Mouse (Mus musculus) cortical plate, adult 2 months (tissue): ENCODE data around the gene Anapc11. TPM values are rescaled to one million over a fixed set of nuclear protein-coding genes. Genes with fewer than 3 reads are reported as not detected.

Experiments used
- H3K27ac ChIP-seq: fragments of 200-500 bp; 2 replicates; pipeline ENCODE4 v1.5.1; 2012; ENCODE audit warnings: low read length, control low read depth, inconsistent platforms; ENCODE audit not compliant: insufficient read depth
- H3K4me1 ChIP-seq: fragments of 200-500 bp; 2 replicates; pipeline ENCODE4 v1.6.1; 2011; ENCODE audit warnings: low read length; ENCODE audit not compliant: control insufficient read depth, insufficient read depth
- H3K4me3 ChIP-seq: fragments of 200-500 bp; 2 replicates; pipeline ENCODE4 v1.5.1; 2011; ENCODE audit warnings: mild to moderate bottlenecking, low read length, control low read depth; ENCODE audit not compliant: insufficient read depth
- CTCF ChIP-seq: fragments of 200-500 bp; IDR thresholded peaks from 2 replicates; pipeline ENCODE4 v1.5.1; 2011; ENCODE audit warnings: mild to moderate bottlenecking, control low read depth, low read length; ENCODE audit not compliant: insufficient read depth; ENCODE audit errors: extremely low read depth
- POLR2A ChIP-seq: fragments of 200-500 bp; IDR thresholded peaks from 2 replicates; pipeline ENCODE4 v1.6.1; 2011; ENCODE audit warnings: mild to moderate bottlenecking, low read length, control low read depth; ENCODE audit not compliant: insufficient read depth; ENCODE audit errors: extremely low read depth
- polyA plus RNA-seq: library from polyadenylated mRNA; depleted of rRNA; stranded (reverse); fragments of >200 nt; gene quantifications from 2 replicates; pipeline ENCODE4 v1.2.3, GENCODE M21; 2012

The Anapc11 gene
- polyA plus RNA-seq, 1 experiment, result 161 TPM

DNA sequence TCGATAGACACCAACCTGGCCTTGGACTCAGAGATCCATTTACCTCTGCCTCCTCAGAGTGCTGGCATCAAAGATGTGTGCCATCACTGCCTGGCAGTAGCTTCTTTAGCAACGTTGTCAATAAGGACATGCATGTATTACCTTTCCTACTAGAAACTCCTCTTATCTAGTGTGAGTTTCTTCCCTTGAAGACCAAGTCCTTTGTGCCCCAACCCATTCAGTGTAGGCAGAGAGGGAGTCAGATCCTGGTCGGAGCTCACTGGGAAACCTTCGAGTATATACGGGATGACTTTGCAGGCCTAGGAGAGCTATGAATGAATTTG, 24.0 kb upstream of the Anapc11 start:
- no peak for TF ChIP-seq CTCF
- TF ChIP-seq POLR2A, result no peak

DNA sequence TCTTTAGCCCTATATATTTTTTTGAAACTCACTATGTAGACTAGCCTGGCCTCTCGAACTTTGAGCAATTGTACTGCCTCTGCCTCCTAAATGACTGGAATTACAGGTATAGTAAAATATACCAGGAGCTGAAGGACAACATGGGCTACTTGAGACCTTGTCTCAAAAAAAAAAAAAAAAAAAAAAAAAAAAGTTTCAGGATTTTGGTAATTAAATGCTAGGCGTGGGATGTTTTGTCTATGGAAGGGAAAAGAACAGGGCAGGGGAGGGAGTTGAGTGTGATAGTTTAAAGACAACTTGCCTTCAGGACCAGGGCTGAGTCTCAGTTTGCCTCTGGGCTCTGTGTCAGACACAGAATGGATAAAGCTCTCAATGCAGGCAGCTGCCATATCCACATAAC, 23.2 kb upstream of the Anapc11 start:
- Histone ChIP-seq H3K4me3 (no peak overlapping the region), H3K27ac (no peak overlapping the region), H3K4me1 (peaks cover 6% of the 10 kb centered on the region; the same call in 1 of the 2 replicates)
- TF ChIP-seq POLR2A, result no peak
- no peak for TF ChIP-seq CTCF

More for the DNA sequence above, 24.0 kb upstream of the Anapc11 start:
- Histone ChIP-seq H3K27ac (no peak overlapping the region), H3K4me3 (no peak overlapping the region; the same call in 1 of the 2 replicates), H3K4me1 (peaks cover 6% of the 10 kb centered on the region; the same call in 1 of the 2 replicates)

DNA sequence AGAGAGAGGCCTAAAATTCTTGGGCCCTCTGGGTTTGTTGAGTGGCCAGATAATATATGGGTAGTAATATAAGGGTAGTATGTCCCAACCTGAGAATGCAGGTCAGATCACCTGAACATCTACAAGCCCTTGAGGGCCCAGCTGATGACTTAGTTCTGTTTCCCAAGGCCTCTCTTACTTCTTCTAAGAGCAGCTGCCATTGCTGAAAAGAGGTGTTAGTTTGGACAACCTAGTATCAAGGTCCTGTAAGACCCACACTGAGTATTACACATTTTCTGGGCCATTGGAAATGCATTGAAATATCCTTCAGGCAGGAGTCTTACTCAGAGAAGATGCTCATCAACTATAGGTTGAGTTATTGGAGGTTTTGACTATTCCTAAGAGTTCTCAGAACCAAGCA, 22.3 kb upstream of the Anapc11 start:
- no peak for TF ChIP-seq POLR2A
- TF ChIP-seq CTCF, result no peak
- H3K4me1 ChIP-seq, result peaks cover 8% of the 10 kb centered on the region; the same call in 1 of the 2 replicates
- H3K4me3 ChIP-seq, result no peak overlapping the region
- no peak overlapping the region for H3K27ac ChIP-seq

DNA sequence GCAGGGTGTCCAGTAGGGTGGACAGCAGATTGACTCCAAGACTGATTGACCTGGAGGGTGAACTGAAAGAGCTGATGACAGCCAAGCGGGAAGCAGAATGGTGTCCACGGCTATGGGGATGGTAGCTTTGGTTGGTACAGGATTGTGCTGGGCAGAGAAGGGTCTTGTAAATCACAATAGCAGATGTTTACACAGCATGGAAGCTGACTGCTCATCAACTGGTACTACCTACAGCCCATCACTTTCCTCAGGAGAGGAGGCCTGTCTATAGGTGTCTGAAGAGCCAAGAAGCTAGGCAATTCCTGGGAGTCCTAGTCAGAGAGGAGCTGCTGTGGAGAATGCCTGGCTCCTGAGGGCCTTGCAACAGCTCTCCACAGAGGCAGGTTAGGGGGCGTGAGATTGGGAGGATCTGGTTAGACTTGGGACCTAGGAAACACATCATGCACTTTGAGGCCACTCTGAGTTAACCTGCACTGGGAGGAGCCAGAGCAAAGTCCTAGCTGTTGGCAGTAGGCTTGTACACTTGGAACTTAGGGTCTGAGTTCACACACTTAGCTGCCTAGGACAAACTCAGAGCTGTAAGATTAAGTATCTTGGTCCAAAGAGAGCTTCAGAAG, 21.7 kb upstream of the Anapc11 start:
- Histone ChIP-seq H3K4me3 (no peak overlapping the region), H3K27ac (no peak overlapping the region), H3K4me1 (peaks cover 5% of the 10 kb centered on the region; the same call in 1 of the 2 replicates)
- TF ChIP-seq CTCF (no peak), POLR2A (no peak)

DNA sequence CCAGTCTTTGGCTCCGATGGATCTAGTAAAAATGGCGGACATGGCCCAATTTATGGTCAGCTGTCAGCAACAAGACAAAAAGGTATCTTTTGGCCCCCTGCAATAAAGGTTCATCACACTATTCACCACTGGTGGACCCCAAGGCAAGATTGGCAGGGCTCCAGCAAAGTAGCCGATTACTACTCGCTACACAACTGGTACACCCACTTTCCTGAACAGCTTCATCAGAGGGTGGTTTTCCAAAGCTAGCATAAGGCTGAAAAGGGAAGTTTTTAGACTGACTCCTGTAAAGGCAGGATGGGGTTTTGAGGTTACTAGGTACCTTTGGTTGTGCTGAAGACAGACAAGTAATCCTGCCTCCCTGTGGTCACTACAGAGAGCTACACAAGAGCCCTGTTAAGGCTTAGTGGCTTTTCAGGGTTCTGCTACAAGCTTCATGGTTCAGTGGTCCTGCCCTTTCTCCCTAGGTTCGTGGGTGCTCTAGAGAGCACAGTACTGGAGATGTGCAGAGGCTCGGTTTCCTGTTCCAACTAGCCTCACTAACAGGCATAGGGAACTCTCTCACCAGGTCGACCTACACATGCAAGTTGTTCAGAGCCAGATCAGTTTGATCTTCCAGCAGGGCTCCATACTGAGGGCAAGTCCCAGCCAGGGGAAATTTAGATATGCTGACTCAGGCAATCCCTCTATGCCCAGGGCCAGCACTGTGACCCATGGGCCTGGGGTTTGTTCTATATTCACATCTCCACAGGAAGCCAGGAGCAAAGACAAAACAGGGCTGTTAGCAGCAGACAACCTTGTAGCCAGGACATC, 20.8 kb upstream of the Anapc11 start:
- H3K4me1 ChIP-seq, result peaks cover 3% of the 10 kb centered on the region; the same call in 1 of the 2 replicates
- H3K4me3 ChIP-seq, result no peak overlapping the region
- H3K27ac ChIP-seq, result no peak overlapping the region
- TF ChIP-seq POLR2A (no peak), CTCF (peak; percentile 28; the same call in 1 of the 2 replicates)

DNA sequence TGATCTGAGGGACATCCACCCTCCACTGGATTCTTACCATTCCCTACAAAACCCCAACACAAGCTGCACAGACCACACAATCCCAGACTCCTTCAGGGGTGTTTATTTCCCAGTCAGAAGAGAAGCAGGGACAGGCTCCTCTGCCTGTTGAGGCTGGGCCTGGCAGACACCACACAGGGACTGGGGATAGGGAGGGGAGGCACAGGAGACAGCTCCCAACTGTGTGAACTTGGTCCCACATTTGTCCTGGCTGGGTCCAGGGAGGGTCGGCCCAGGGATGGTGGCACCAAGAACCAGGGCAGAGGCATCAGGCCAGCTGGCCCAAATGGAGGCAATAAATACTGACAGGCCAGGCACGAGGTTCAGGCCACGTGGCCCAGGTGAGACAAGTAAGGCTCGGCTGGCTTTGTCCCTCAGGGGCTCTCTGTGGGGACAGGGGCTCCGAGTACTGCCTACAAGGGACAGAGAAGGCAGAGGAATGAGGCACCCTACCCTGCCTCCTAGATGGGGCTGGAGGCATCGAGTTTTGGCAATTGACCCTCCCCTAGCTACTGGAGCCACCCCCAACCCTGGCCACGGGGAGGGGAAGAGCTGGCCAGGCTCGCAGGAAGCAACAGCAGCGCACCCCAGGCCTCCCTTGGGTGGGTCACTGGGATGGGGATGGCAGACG, 20.1 kb upstream of the Anapc11 start:
- H3K4me3 ChIP-seq, result no peak overlapping the region
- TF ChIP-seq POLR2A (no peak), CTCF (no peak)
- no peak overlapping the region for H3K27ac ChIP-seq
- peaks cover 3% of the 10 kb centered on the region; the same call in 1 of the 2 replicates for H3K4me1 ChIP-seq

DNA sequence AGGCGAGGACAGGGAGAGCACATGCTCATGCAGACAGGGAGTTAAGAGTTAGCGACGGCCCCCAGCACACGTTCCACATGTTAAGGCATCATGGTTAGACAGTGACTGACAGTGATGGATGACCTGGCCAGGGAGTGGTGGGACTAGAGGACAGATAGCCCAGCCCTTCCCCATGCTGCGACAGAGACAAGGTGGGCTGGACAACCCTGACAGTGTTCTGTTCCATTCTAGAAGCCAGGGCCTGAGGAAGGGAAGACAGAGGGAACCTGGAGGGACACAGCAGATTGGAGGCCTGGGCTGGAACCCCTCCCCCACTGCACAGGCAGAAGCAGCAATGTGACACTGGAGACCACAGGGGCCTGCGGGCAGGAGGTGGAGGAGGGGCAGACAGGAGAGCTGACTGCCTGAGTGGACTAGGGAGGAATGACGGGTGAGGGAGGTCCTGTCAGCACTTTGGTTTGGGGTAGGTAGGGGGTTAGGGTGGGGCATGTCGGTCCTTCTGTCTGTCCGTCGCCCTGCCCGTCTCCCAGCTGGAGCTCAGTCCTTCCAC, 19.5 kb upstream of the Anapc11 start:
- TF ChIP-seq POLR2A, result 0 out of 2 replicates have a peak, but pooled peaks have one; percentile 7
- no peak for TF ChIP-seq CTCF

DNA sequence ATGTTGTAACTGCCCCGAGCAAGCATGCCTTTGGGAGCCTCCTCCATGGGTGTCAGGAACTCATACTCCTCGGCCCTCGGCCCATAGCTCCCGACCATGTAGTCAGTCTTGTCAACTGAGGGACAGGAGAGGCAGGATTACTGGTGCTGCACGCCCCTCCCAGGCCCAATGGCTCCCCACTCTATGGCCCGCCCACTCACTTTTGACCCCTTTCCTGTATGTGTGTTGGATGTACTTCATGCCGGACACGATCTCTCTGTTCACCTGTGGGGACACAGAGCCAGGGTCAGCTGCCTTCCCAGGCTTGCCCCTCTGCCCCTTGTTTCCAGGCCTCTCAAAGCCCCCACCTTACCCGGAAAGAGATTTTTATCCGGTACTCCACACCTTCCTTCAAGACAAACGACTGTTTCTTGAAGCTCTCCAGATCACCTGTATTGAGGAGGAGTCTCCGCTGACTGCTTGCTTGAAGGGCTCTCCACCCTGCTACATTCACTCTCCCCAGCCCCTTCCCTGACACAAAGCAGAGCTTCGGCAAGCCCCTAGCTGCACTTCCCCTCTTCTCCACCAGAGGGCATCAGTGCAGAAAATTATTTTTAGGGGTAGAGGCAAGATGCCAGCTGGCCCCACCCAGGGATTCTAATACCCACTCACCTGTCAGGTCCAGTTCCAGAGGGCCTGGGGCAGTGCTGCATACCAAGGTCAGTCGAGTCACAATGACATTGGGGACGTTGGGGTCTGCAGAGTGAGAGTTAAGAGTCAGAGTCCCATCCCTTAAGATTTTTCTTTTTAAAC, 18.7 kb upstream of the Anapc11 start:
- TF ChIP-seq CTCF, result peak; percentile 76
- no peak for TF ChIP-seq POLR2A
- no peak overlapping the region for H3K27ac ChIP-seq
- peak overlapping the region; percentile 81 for H3K4me3 ChIP-seq
- peaks cover 2% of the 10 kb centered on the region; the same call in 1 of the 2 replicates for H3K4me1 ChIP-seq

More for the DNA sequence above, 19.5 kb upstream of the Anapc11 start:
- Histone ChIP-seq H3K4me3 (no peak overlapping the region; the same call in 1 of the 2 replicates), H3K4me1 (peaks cover 3% of the 10 kb centered on the region; the same call in 1 of the 2 replicates), H3K27ac (no peak overlapping the region)

DNA sequence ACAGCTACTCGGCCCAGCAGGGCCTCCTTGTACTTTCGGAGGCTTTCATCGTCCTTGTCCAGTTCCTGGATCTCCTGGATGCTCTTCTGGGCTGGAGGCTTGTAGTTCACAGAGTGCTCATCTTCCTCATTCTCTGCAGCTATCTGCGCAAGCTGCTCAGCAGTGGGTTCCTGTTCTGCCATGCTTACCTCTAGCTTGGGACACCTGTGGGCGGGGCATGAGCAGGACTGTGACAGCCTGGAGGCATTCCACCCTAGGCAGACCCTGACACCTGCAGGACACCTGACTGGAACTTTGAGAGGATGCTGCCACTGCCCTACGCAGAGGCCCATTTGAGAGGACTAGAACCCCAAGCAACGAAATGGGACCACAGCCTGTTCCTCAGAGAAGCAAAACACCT, 18.0 kb upstream of the Anapc11 start:
- TF ChIP-seq POLR2A (no peak), CTCF (no peak)
- H3K4me3 ChIP-seq, result peak overlapping the region; percentile 81
- 0 out of 2 replicates have a peak overlapping the region, but pooled peaks have one; percentile 88 for H3K27ac ChIP-seq
- peaks cover 2% of the 10 kb centered on the region; the same call in 1 of the 2 replicates for H3K4me1 ChIP-seq
